Mouse (Mus musculus) embryonic fibroblast, embryonic 13.5 days (primary cell): ENCODE results near the gene 2510009E07Rik.

Source experiments
- CTCF ChIP-seq: IDR thresholded peaks from 2 replicates; pipeline ENCODE4 v1.5.1; 2011; ENCODE audit warnings: mild to moderate bottlenecking, control low read depth, low read length, moderate library complexity, borderline replicate concordance; ENCODE audit not compliant: insufficient read depth
- POLR2A ChIP-seq: IDR thresholded peaks from 2 replicates; pipeline ENCODE4 v1.6.1; 2011; ENCODE audit warnings: low read depth, mild to moderate bottlenecking, control low read depth, low read length, moderate library complexity

DNA sequence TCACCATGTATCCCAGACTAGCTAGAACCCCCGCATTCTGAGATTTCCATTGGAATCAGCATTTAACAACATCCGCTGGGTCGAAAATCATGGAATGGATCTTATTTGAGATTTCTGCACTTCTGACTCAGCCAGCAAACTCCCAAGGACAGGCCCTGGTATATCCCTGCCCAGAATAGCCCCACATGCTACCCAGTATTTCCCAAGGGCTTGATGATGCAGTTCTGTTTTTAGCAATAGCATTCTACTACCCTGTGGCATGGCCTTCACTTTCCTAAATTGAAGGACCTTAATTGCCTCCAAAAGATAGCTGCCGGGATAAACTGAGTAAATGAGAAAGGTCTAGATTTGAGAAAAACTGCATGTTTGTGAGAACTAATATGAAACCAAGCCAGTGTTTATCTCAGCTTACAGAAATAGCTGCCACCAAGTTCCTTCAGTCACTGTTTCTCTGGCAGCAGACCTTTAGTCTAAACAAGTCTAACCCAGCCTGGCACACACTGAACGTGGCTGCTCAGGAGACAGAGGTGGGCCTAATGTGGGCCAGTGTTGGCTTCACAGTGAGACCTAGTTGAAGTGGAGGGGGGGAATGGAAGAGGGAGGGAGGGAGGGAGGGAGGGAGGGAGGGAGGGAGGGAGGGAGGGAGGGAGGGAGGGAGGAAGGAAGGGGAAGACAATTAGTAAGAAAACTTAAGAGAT, 58.2 kb downstream of the 2510009E07Rik start:
- TF ChIP-seq CTCF (no peak), POLR2A (no peak)
